Mouse (Mus musculus): ENCODE results near the gene Reln.
A peak's percentile ranks its signal among the peaks of the same experiment; 100 is the strongest.

Gene Reln

GRCm38 (mm10) chr5:22094984-22095383 lies 249.5 kb downstream of the Reln start:
- DNase-seq: no peak

DNA sequence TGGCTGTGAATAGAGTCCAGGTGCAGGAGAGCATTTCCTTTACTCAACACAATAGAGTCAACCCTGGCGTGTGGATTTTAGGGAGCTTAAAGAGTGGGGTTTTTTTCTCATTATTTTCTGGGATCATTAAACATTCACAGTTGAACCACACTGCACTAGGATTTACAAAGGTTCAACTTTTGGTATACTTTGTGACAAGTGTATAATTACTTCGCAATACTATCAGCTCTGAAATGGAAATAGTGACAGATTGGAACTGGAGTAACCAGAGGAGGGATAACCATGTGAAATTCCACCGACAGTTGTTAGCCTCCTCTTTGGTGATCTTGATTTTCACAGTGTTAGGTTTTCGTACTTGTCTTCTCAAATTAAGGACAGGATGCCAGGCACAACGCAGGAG lies 250.5 kb downstream of the Reln start:
- DNase-seq: no peak

- peak; percentile 27 for DNase-seq
These were observed 251.2 kb downstream of the Reln start for GRCm38 (mm10) chr5:22093157-22093865.

GRCm38 (mm10) chr5:22080468-22080986 lies 264.0 kb downstream of the Reln start:
- no peak for DNase-seq

GRCm38 (mm10) chr5:22074971-22075370 lies 269.5 kb downstream of the Reln start:
- DNase-seq: no peak

DNA sequence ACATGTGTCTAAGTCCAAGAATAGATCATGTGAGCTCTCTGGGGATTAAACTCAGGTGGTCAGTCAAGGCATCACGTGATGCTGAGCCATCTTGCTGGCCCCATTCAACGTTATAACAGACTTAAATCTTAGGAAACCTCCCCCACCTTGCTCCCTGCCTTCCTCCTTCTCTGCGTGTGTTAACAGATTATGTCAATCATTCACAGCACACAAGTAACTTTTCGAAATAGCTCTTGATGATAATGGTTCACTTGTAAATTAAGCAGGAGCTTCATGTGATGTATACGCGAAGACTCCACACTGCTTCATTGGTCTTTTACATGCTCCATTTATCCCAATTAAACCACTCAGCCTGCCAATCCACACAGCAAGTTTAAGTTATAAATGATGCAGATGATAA lies 271.9 kb downstream of the Reln start:
- DNase-seq: no peak

DNA sequence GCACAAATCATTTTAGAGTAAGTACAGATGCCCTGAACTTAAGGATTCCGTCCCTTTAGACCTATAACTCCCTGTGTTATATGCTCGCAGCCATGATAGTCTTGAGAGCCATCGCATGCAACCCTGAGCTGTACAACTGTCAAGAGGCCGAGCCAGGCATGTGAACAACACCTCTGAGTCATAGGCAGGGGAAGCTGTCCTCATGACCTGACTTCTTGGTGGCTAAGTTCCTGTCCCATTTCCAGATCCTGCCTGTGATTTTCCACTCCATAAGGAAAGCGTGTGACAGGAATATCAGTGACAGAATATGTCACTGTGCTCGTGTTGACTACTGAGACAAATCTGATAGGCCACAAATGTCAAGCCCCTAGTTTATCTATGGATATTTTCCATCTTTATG lies 285.3 kb downstream of the Reln start:
- no peak for DNase-seq

DNA sequence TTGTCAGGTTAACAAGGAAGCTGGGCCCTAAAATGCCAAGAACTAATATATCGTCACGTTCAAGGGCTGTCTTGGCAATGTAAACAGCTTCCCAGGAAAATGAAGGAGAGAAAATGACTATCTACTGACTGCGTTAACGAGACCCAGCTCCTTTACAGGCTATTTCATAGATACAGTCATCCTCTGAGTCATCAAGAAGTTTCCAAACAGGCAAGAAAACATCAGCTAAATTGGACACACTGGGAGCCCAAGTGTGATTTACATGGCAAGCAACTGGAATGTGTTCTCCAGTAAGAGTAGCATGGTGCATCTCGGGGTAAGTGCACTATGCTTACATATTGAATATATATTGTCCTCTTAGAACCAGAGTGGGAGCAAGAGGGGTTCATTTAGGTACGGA lies 302.7 kb downstream of the Reln start:
- DNase-seq: no peak

GRCm38 (mm10) chr5:22039375-22040149 lies 304.9 kb downstream of the Reln start:
- DNase-seq: no peak

DNA sequence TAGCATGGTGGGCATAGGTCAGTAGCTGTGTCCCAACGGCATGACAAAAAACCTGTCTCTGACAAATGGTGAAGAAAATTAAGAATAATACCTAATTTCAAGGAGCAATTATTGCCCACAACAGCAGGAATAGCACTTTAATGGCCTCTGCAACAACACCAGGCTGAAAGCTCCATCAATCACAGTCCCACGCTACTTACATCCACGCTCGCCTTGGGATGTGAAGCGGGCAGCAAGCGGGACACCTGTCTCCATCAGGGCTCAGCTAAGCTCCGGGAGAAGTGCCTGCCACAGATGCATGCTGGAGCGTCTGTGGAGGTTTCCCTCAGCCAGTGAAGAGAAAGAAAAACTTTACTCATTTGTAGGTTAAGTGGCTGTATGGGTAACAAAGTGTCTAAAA lies 309.3 kb downstream of the Reln start:
- peak; percentile 21 for DNase-seq

DNA sequence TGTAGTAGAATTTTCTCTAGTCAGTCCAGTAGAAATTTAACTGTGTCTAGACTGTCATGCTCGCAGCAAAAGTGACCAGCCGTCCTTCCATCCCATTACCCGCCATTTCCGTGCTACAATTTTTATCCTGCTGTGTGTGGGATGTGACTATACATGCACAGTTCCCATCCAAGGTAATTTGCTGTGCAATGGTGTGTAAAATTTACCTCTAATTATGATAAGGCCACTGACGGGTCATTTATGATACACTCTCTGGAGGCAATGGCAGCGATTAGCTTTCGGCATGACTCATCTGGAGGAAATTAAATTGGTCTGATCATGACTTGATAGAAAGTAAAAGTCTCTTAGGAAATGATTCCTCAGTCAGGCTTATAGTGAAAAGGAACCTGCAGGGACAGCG lies 311.5 kb downstream of the Reln start:
- no peak for DNase-seq

DNA sequence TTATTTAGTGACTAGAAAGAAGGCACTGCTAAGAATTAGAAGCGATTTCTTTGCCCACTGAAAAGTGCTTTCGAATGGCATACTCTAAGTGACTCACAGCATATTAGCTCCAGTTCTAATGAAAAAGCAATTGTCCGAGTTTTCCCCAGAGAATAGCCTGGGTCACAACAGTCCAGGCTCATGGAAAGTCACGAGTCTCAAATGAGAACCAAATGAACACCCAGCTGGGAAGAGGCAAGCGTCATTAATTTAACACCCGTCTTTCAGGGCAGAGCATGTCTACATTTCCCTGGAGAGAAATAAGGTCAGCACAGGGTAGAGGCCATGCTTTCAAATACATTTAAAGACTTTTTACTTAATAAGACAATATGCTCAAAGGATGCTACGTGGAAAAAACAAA lies 312.8 kb downstream of the Reln start:
- DNase-seq: peak; percentile 73

DNA sequence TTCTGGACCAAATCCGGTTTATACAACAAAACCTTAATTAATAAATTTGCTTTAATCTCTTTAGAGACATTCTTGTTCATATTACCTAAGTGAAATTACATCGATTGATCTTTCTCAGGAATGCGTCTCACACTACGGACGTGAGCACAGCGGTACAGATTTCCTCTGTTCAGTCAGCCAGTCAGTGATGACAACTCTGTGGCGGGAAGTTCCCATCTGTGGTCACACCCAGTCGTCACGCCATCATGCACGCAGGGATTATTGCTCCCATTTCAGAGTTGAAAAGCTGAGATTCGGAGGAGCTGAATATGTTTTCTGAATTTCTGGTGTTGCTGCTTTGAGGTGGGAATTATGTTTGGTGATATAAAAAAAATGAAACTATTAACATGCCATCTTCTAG lies 316.1 kb downstream of the Reln start:
- no peak for DNase-seq

GRCm38 (mm10) chr5:22027240-22027875 lies 317.1 kb downstream of the Reln start:
- DNase-seq: no peak

- no peak for DNase-seq
These were observed 318.8 kb downstream of the Reln start for GRCm38 (mm10) chr5:22025746-22026145.

DNA sequence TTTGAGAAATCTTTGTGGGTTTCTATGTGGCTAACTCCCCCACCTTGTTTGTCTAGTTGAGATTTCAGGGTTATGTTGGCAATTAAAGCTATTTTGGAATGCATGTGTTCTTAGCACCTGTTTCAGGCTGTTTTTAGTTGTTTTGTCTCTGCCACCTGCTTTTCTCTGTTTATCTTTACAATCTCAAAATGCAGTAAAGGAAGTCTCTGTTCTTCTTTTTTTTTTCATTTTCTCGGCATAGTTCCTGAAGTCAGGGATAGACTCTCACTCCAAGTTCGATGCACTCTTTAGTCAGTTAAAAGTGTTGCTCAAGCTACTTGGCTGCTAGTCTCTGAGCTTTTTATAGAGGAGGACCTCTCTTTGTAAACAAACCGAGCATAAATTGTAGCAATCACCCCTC lies 320.4 kb downstream of the Reln start:
- DNase-seq: no peak

DNA sequence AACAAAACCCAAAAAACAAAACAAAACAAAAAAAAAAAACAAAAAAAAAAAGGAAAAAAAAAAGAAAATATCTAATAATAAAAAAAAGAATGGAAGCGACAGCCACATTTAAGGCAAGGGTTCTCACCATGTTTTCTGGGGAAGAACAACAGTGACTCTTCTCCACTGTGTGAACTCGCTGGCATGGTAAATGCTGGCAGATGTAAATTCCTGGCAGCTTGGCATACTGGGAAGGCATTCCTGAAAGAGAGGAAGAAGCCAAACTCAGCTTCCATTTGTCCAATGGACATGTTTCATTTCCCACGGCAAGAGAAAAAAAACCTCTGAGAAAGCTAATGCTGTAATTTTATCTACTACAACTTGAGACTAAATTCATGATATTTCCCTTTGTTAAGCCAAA lies 326.6 kb downstream of the Reln start:
- DNase-seq: no peak

- no peak for DNase-seq
These were observed 330.0 kb downstream of the Reln start for GRCm38 (mm10) chr5:22014459-22014858.

DNA sequence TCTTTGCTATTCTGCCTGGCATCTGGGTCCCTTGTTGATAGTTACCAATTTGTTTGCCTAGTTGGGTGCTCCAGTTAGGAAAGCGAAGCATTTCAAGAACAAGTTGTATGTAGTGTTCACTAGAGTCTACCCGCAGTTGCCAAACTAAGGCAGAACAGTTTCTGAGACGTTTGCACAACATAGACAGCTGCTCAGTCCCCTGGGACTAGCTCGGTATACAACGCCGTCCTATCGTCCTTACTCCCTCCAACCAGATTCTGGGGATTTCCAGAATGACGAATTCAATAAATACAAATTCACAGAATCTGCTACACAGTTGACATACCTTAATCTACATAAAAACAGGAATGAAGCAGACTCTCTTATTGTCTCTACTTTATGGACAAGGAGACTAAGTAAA lies 335.4 kb downstream of the Reln start:
- no peak for DNase-seq

DNA sequence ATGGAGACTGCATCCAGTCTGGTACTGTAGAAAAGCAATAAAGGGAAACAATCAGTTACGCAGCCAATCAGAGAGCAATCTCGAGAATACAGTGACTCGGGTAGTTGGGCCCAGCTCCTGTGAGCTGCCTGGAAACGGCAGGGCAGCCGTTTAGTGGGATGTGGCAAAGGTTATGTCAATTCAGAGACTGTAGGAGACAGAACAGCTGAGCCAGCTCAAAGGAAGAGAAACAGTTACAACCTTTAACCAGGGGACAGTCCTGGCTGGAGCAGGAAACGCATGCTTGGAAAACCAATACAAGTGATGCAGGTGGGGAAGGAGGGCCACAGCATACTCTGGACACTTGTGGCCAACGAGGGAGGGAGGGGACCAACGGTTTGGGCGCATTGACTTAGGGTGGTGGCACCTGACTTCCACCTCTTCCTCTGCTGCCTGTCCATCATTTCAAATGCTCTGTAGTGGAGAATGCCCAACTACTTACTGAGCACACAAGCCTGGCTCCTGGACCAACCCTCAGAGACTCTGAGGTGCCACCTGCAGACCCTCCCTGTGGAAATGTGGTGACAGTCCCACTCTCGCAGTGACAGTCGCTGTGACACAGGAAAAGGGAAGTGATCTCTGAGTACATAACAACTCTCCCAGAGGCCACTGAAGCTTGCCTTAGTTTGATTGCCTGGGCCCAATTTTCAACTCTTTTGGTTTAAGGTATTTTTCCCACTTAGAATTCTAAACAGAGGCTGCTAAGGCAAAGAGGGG lies 337.0 kb downstream of the Reln start:
- DNase-seq: no peak

- DNase-seq: no peak
These were observed 340.6 kb downstream of the Reln start for GRCm38 (mm10) chr5:22003858-22004257.

GRCm38 (mm10) chr5:21987711-21988110 lies 356.8 kb downstream of the Reln start:
- no peak for DNase-seq

DNA sequence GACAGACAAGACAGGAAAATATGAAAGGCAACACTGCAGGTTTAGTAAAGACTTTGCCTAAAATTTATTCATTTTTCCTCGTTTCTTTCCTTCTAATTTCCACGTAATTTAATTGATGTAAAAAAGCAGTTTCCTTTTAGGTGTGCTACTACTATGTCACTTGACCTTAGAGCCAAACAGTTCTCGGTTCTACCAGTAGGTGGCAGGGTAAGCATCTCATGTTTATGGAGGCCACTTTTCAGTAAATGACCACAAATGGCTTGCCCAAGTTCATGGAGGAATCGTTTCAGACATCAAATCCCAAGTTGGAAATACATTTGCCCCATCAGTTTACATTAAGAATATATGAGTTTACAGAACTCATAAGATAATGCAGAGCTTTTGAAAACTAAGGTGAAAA lies 358.2 kb downstream of the Reln start:
- DNase-seq: peak; percentile 66

Measured in embryo, embryonic 11 days (tissue).